Mouse (Mus musculus) fat pad, adult 2 months (tissue): ENCODE data around the gene Gabra4.

Experiments
- DNase-seq: peaks from one replicate; pipeline ENCODE4 v3.0.0-alpha.2; 2011; ENCODE audit warnings: low read depth, low spot score; ENCODE audit errors: extremely low read depth

Gene Gabra4

DNA sequence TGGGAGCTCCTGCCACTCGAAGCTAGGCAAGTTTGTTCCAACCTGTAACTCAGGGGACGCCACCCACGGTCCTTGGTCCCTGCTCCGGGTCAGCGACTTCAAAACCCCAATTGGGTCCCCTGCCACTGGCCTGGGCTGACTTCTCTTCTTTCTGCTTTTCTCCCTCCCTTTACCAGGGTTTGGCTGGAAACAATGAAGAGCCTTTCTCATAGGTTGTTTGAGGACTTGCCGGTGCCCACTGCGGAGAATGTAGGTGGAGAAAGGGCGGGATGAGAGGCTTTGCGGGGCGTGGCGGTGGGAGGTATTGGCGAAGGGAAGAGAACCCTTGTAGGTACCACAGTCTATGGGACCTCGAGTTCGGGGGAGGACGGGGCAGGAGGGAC lies at the start of gene Gabra4:
Gabra4 (minus strand) TSS at position 194 of the 383 bp plus-strand sequence.
- no peak for DNase-seq

DNA sequence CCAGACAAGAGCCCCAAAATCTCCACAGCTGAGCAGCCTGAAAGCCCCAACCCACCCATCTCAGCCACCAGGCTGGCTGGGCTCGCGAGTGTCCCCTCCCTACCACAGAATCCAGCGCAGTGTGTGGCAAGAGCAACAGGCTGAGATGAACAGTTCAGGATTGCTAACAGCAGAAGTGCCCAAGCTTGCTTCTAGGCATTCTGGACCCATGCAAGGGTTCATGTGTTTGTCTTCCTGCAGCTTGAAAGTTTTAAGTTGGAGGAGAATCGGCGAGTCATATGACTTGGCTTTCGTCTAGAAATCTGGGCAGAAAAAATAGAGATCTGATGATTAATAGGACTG lies 43.1 kb upstream of the Gabra4 start:
- no peak for DNase-seq

- no peak for DNase-seq
These were observed 42.6 kb upstream of the Gabra4 start for GRCm38 (mm10) chr5:71700468-71701272.

GRCm38 (mm10) chr5:71699696-71700467 lies 41.8 kb upstream of the Gabra4 start:
- no peak for DNase-seq

DNA sequence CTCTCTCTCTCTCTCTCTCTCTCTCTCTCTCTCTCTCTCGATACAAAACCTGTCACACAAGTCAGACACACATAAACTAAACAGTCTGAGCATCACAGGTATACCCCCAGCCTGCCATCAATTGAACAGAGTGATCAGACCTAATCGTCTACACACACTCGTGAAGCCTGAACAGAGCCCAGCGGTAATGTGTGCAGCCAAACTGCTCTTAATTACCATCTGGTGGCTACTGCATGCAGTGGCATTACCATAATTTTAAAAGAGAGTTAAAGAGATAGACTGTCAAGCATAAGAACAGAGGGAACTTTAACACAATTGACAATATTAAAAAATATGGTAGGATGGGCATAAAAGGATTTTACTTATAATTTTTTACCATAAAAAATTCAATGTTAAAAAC lies 7.5 kb upstream of the Gabra4 start:
- no peak for DNase-seq

GRCm38 (mm10) chr5:71657482-71658114 lies 510 bp downstream of the Gabra4 start, which contains the start of gene Gabrb1:
Gene Gabrb1, plus strand, starts transcription at chr5:71658113.
- no peak for DNase-seq

DNA sequence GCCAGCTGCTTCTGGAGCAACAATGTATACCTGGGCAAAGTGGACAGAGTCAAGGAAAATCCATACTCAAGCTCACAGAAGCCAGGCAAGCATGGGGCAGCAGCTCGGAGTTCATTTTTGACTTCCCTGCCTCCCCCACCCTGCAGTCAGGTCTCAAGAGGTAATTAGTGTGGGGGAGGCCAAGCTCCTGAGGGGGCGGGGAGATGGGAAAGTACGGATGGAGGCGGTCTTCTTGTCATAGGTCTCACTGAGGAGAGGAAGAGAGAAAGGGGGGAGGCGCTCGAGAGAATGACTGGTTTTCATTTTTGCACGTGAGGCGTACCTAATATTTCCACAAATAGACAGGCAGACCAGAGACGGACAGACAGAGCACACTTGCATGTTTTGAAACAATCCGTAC lies 1.3 kb downstream of the Gabra4 start:
- peak; percentile 10 for DNase-seq

DNA sequence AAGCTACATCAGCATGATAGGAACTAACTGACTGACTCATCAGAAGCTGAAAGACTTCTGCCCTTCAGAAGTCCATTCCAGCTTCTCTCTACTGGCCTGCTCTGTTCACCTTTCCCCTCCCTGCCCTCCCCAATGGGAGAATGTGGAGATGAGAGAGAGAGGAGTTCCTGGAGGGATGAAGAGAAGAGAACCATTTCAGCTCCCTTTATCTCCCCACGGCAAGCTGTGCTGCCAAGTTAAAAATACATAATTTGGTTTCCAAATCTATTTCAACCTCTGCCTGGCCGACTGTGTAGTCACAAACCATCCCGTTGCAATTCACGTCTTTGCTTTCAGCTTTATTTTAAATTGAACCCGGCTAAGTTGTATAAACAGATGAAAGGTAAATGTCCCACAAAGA lies 4.1 kb downstream of the Gabra4 start:
- DNase-seq, result no peak

DNA sequence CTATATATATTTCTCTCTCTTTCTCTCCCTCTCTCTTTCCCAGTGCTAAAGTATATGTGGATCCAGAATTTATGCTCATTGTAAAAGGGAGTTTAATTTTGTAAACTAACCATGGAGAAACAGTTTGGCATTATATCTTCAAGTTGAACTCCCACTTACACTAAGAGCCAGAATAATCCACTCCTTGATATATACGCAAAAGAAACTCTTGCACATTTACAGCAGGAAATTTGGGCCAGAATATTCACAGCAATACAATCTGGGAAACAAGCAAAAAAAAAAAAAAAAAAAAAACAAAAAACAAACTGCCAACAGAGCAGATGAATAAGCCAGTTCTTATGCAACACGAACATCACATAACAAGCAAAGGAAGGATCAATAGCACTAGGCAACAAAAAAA lies 10.0 kb downstream of the Gabra4 start:
- DNase-seq, result no peak

- no peak for DNase-seq
These were observed 18.3 kb downstream of the Gabra4 start for GRCm38 (mm10) chr5:71639804-71640203.

DNA sequence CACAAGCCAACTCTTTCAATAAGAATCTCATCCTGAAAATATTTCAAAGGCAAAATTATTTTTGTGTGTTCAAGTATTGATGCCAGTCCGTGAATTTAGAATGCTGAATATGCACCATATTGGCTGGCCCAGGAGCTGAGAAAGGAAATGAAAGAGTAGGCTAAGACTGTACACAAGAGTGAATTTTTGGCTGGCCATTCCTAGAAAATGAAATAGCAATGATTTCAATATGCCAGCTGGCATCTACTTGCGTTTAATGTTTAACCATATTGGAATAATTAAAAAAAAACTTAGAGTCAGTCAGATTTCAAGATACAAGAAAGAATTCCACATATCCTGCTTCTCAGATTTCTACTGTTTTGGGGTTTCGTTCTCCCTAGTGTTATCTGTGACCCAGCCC lies 30.3 kb downstream of the Gabra4 start:
- DNase-seq, result no peak

DNA sequence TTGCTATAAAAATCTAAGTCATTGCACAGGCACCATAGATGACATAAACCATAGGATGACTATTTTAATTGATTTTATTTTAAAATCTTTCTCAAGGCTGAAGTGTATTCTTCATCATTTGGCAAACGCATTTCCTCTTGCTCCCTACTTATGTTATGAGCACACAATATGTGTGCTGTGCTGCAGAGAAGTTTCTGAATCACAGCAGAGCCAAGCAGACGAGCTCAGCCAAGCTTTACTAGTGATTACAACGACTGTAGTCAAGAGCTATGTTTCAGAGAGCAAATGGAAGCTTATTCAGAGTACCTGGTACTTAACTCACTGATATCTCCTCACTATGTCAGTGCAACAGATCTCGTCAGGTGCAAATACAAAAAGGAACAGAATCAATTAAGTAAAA lies 41.4 kb downstream of the Gabra4 start:
- no peak for DNase-seq

DNA sequence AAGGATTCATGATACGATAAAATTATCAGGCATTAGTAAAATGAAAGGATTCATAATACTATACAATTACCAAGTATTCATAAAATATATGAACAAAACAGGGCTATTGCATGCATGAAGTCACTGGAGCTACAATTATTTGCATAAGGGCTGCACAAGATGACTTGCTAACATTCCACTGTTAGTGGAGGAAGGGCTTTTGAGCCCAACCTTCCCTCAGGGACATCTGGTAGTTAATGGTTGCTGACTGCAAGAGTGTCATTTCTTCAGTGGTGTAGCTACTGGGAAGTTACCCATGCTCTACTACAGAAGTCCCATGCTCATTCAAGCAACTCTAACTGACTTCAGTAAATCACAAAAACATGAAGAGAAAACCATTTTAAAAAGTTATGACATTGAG lies 43.8 kb downstream of the Gabra4 start:
- no peak for DNase-seq

DNA sequence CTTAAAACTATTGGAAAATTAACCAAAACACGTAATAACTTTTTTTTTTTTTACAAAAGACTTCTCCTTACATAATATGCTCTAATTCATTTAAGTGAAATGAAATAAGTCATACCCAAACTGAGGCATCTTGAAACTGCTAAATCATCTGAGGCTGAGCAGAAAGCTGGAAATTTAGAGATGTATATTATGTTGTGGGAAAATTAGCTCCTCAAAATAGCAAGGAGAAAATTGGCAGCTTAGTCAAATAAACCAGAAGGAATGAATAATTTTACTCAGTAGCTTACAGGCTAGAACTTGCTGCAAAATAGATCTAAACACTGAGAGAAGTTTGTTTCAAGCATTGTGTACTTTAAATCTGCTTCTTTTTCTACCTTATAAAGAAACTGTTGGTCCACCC lies 49.4 kb downstream of the Gabra4 start:
- no peak for DNase-seq

GRCm38 (mm10) chr5:71606907-71607306 lies 51.2 kb downstream of the Gabra4 start:
- DNase-seq, result no peak

DNA sequence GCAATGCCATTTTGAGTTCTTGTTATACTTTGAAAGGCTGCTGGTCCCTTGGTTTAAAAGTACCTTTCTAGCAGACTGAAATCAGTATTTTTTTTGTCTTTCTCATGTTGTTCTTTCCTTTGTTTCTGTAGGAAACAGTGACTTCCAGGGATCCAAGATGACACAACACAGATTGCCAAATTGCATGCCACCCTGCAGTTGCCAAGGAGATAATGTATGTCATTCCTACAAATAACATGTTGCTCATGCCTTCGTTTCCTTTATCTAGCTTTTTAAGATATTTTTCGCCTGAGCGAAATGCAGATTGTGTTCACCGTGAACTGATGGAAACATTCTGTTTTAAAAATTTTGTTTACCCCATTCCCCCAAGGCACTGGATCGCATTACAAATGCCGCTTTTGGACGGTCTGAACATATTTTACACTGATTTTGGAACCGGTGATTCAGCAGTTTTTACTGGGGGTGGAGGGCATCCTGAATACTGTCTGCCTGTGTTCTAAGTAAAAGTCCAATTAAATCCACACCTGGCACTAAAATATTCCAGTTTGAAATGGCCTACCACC lies 53.9 kb downstream of the Gabra4 start:
- no peak for DNase-seq

GRCm38 (mm10) chr5:71595321-71595720 lies 62.8 kb downstream of the Gabra4 start:
- no peak for DNase-seq

DNA sequence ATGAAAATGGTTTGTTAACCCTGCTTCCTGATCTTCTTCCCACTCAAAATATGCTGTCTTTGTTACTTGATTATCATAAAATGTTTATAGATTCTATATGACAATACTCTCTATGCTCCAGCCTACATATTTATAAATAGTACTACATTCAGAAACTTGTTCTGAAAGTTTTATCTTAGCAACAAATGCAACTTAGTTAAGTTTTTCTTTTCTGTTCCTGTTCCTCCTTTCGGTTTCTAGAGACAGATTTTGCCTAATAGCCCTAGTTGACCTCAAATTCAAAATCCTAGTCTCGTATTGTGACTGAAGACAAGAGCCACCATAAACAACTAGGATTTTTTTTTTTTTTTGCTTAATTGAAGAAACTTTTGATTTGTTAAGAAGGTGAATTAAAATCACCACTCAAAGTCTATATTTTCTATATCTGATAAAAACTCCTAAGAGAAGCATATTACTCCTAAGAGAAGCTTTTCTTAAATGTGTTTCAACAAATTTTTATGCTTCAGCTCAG lies 64.3 kb downstream of the Gabra4 start:
- no peak for DNase-seq

GRCm38 (mm10) chr5:71571646-71572237 lies 86.4 kb downstream of the Gabra4 start:
- DNase-seq, result no peak

GRCm38 (mm10) chr5:71548079-71548478 lies 110.0 kb downstream of the Gabra4 start, which contains the start of gene Cox7b2:
Gene Cox7b2, minus strand, starts transcription at chr5:71548205.
- DNase-seq, result no peak

DNA sequence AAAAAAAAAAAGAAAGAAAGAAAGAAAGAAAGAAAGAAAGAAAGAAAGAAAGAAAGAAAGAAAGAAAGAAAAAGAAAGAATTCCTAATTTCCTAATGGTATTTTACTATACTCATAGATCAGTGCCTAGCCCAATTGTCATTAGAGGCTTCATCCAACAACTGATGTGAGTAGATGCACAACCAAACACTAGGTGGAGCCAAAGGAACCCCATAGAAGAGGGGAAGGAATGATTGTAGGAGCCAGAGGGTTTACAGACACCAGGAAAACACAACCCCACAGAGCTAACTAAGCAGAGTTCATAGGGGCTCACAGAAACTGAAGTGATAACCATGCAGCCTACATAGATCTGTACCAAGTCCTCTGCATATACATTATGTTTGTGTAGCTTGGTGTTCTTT lies 112.6 kb downstream of the Gabra4 start:
- DNase-seq, result no peak
